Mouse (Mus musculus) limb, embryonic 14.5 days (tissue): Measurements from ENCODE around the gene Krt15. TPM values are rescaled to one million over a fixed set of nuclear protein-coding genes. Genes with fewer than 3 reads are reported as not detected.

Experiments used
- ATAC-seq: fragments of 200-750 bp; cut with Nextera tagmentation; 2 replicates; pipeline ENCODE4 v1.8.0; 2017; ENCODE audit warnings: low read depth, moderate number of reproducible peaks, moderate TSS enrichment; ENCODE audit not compliant: low FRiP score
- DNase-seq: peaks from one replicate; pipeline ENCODE4 v3.0.0-alpha.2; 2015; ENCODE audit warnings: low spot score
- H3K27ac ChIP-seq: fragments of 300-500 bp; sonication (generic); replicated peaks from 2 replicates; pipeline ENCODE4 v1.5.1; 2014; ENCODE audit warnings: low read depth, mild to moderate bottlenecking, low read length, moderate library complexity, mixed read lengths
- H3K27me3 ChIP-seq: fragments of 300-500 bp; sonication (generic); 2 replicates; pipeline ENCODE4 v1.6.1; 2014; ENCODE audit warnings: low read length, mixed read lengths; ENCODE audit not compliant: control insufficient read depth, insufficient read depth
- H3K36me3 ChIP-seq: fragments of 300-500 bp; sonication (generic); 2 replicates; pipeline ENCODE4 v1.6.1; 2014; ENCODE audit warnings: mild to moderate bottlenecking, low read length, moderate library complexity, mixed read lengths; ENCODE audit not compliant: control insufficient read depth, insufficient read depth
- H3K4me1 ChIP-seq: fragments of 300-500 bp; sonication (generic); 2 replicates; pipeline ENCODE4 v1.6.1; 2014; ENCODE audit warnings: antibody characterized with exemption, low read length, mixed read lengths; ENCODE audit not compliant: control insufficient read depth, insufficient read depth
- H3K4me2 ChIP-seq: fragments of 300-500 bp; sonication (generic); replicated peaks from 2 replicates; pipeline ENCODE4 v1.6.1; 2014; ENCODE audit warnings: low read depth, mild to moderate bottlenecking, low read length, moderate library complexity; ENCODE audit not compliant: severe bottlenecking
- H3K4me3 ChIP-seq: fragments of 300-500 bp; sonication (generic); replicated peaks from 2 replicates; pipeline ENCODE4 v1.5.1; 2014; ENCODE audit warnings: low read length
- H3K9ac ChIP-seq: fragments of 300-500 bp; sonication (generic); 2 replicates; pipeline ENCODE4 v1.6.1; 2014; ENCODE audit warnings: mild to moderate bottlenecking, low read depth, low read length, moderate library complexity; ENCODE audit not compliant: severe bottlenecking
- H3K9me3 ChIP-seq: fragments of 300-500 bp; sonication (generic); 2 replicates; pipeline ENCODE4 v1.6.1; 2016; ENCODE audit warnings: low read length; ENCODE audit not compliant: control insufficient read depth
- POLR2A ChIP-seq: fragments of 200-500 bp; IDR thresholded peaks from 2 replicates; pipeline ENCODE4 v1.8.0; 2012; ENCODE audit warnings: inconsistent platforms, mild to moderate bottlenecking, moderate library complexity, borderline replicate concordance; ENCODE audit not compliant: insufficient read depth, insufficient read length; ENCODE audit errors: extremely low read depth
- WGBS: fragments of 180-500 bp; shearing (Covaris S2); extraction: QIAGEN DNeasy Blood & Tissue Kit; methylation state at CpG from one replicate; pipeline ENCODE4 v1.1.7; 2014; 5-methylcytosine and 5-hydroxymethylcytosine counted together
- polyA plus RNA-seq, 2 experiments: library from polyadenylated mRNA; depleted of rRNA in 1 of 2; stranded (reverse) in 1 of 2; unstranded in 1 of 2; fragments of >200 nt; fragmentation: Nextera tagmentation in 1 of 2; extraction: Ambion mirVana in 1 of 2; gene quantifications; 2 replicates each; pipeline versions ENCODE4 v1.2.1 to v1.2.3; 2012 to 2014

Krt15 gene
- polyA plus RNA-seq, 2 experiments = 205 to 213 TPM

DNA sequence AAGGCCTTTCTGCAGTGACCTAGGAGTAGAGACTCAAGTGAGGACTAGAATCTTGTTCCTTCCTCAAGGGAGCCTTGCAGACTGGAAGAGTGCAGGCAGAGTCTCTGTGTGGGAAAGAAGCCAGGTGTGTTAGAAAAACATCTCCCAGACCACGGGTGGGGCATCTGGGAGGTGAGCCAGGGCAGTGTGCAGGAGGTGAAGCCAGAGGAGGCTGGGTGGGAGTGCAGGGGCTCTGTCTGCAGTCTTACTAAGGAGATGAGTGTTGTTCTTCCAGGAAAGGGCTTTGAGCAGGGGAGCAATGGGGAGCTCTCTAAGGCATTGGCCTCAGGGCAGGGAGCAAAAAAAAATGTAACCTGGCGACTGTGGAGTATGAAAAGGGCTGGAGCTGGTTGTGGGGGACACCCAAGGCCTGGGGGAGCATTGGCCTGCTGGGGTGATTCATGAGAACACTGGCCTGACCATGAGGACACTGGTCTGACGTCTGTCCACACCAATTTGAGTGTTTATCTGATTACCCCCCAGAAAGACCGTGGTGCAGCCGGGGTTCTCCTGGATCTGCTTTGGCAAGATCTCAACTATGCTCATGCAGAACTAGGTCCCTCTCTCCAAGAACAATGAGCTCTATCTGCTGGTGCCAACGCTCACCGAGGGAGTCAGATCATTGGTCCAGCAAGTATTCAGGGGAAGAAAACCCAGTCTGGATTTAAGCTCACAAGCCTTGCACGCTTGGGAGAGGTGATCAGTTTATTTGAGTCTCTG lies 19.9 kb upstream of the Krt15 start:
- Histone ChIP-seq H3K9ac (no peak overlapping the region), H3K36me3 (no peaks in the 10 kb centered on the region), H3K9me3 (no peaks in the 10 kb centered on the region), H3K27me3 (no peaks in the 10 kb centered on the region), H3K27ac (no peak overlapping the region), H3K4me2 (no peak overlapping the region), H3K4me1 (peaks cover 8% of the 10 kb centered on the region), H3K4me3 (no peak overlapping the region)
- ATAC-seq (no peak), DNase-seq (no peak)
- TF ChIP-seq POLR2A = no peak
- 64% methylated on average over 8 of the region's 8 CpGs for WGBS

- Histone ChIP-seq H3K27me3 (peaks cover 26% of the 10 kb centered on the region), H3K4me3 (no peak within 1 kb of the TSS), H3K4me1 (peaks cover 10% of the 10 kb centered on the region), H3K36me3 (no peaks in the 10 kb centered on the region), H3K4me2 (no peak within 1 kb of the TSS), H3K9me3 (no peaks in the 10 kb centered on the region), H3K9ac (no peak within 1 kb of the TSS), H3K27ac (no peak within 1 kb of the TSS)
- 54% methylated on average over 9 of the region's 9 CpGs for WGBS
- no peak for TF ChIP-seq POLR2A
- no peak for DNase-seq
- ATAC-seq = no peak
These were observed 13.0 kb upstream of the Krt15 start, which contains the start of gene Krt19 for GRCm38 (mm10) chr11:100148615-100149330. Gene Krt19, minus strand, starts transcription at chr11:100148665.

GRCm38 (mm10) chr11:100147566-100148353 lies 12.0 kb upstream of the Krt15 start:
- Histone ChIP-seq H3K36me3 (no peaks in the 10 kb centered on the region), H3K9ac (no peak overlapping the region), H3K27me3 (peaks cover 27% of the 10 kb centered on the region), H3K4me2 (no peak overlapping the region), H3K4me1 (peaks cover 10% of the 10 kb centered on the region), H3K9me3 (no peaks in the 10 kb centered on the region), H3K27ac (no peak overlapping the region), H3K4me3 (no peak overlapping the region)
- DNase-seq (no peak), ATAC-seq (no peak)
- no peak for TF ChIP-seq POLR2A
- 55% methylated on average over 5 of the region's 5 CpGs for WGBS

- WGBS = under 1% methylated on average over 13 of the region's 13 CpGs
- Histone ChIP-seq H3K27ac (no peak overlapping the region), H3K9ac (no peak overlapping the region), H3K36me3 (no peaks in the 10 kb centered on the region), H3K9me3 (no peaks in the 10 kb centered on the region), H3K4me1 (peaks cover 10% of the 10 kb centered on the region), H3K27me3 (peaks cover 27% of the 10 kb centered on the region), H3K4me3 (peak overlapping the region; percentile 29), H3K4me2 (peak overlapping the region; percentile 45)
- no peak for TF ChIP-seq POLR2A
- no peak for ATAC-seq
- DNase-seq = no peak
These were observed 10.3 kb upstream of the Krt15 start for GRCm38 (mm10) chr11:100145858-100146560.
